Mouse (Mus musculus) liver, embryonic 14.5 days (tissue): ENCODE results near the gene Acsbg1.

Experiments used
- CTCF ChIP-seq: IDR thresholded peaks from 2 replicates; pipeline ENCODE4 v1.5.1; 2016; ENCODE audit warnings: antibody characterized with exemption, low read depth, control low read depth
- EP300 ChIP-seq: IDR thresholded peaks from 2 replicates; pipeline ENCODE4 v1.6.1; 2016; ENCODE audit warnings: antibody characterized with exemption, low read depth

DNA sequence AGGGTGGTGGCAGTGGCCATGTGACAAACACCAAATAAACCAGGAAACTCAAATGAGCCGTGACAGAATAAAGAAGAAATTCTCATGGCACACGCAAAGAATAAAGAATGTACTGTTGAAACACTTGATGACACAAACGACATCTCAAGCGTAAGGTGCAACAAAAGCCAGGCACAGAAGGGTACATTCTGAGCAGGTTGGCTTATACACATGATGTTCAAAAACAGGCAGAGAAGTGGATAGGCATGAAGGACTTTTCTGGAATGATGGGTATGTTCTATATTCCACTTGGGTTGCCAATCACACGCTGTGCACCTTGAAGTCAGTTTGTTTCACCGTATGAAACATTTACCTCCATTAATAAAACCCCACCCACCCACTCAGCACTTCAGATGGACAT lies 5.3 kb downstream of the Acsbg1 start:
- TF ChIP-seq CTCF, result no peak
- TF ChIP-seq EP300, result no peak
